Mouse (Mus musculus): Measurements from ENCODE around the gene Ccdc40.

The Ccdc40 gene

DNA sequence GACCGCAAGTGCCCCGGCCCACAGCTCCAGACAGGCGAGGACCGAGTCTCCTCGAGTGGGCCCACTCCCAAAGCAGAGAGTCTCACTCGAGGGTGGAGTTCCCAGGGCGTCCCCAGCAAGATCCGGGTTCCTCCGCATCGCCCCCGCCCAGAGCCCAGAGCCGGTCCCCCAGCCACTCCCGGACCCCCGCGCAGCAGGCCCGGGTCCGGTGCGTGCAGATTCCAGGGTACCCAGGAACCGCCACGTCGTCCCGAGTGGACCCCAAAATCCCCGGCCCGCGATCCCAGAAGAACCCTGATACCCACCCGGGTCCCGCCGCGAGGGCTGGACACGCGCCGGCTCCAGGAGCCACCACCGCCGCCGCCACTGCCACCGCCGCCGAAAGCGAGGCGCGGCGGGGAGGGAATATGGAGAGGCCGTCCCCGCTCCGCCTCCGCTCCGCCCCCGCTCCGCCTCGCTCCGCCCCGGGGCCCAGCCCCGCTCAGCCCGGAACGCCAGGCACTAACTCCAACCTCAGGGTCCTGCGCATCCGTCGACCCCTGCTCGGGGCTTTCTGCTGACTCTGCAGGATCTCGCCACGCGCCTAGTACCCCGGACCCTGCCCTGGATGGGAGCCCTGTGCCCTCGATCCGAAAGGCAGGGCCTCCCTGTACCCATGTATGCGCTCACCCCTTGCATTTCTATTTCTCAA is at the start of gene Ccdc40, which contains the start of gene Tbc1d16:
TSS of gene Ccdc40 (plus strand) at position 482 of the 691 bp plus-strand sequence.
TSS of gene Tbc1d16 (minus strand) at position 409 of the 691 bp plus-strand sequence.
- peak; percentile 82 for DNase-seq (ENCODE audit: low read depth, low spot score)

DNA sequence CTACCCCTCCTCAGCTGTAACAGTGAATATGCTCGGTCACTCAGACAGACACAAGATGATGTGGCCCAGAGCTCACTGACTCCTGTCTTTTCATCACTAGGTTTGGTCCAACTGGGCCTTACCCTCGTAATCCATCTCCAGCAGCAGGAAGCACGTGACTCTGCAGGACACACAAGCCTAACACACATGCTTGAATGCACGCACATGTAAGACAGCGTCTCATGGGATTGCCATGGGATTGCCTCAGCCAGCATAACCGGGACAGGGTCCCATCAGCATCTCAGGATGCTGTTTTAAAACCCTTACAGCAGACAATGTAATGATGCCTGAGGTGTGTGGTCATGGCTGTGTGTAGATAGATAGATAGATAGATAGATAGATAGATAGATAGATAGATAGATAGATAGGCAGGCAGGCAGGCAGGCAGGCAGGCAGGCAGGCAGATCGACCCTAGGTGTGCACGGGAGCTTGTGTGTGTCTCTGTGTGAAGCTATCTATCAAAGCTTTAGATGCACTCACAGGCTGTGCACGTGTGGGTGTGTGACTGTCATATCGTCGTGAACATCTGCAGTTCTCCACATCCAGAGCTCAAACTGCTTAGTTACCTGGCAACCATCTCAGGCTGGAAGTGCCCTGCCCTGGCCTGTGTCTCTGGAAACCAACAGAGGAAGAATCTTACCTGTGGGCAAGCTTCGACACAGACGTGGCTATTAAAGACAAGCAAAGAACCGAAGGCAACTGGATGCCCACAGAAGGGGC is 47.4 kb upstream of the Ccdc40 start:
- peak; percentile 56 for DNase-seq (ENCODE audit: low read depth, low spot score)

DNA sequence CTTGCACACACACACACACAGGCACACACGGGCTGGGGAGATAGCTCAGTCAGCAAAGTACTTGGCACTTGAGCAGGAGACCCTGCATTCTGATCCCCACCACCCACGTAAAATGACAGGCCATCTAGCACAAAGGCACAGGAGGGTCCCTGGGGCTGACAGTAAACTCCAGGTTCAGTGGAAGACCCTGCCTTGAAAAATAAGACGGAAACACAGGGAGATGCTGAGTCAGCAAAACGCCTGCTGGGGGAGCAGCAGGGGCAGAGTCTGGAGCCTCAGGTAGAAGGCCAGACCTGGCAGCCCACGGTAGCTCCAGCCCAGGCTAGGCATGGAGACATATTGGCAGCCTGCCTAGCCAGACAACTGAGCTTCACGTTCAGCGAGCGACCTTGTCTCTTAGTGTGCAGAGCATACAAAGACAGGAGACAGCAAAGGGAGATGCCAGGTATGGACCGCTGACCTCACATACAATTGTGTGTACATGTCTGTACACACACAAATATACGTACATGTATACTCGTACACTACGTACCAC is 46.4 kb upstream of the Ccdc40 start:
- DNase-seq (ENCODE audit: low read depth, low spot score) = no peak

DNA sequence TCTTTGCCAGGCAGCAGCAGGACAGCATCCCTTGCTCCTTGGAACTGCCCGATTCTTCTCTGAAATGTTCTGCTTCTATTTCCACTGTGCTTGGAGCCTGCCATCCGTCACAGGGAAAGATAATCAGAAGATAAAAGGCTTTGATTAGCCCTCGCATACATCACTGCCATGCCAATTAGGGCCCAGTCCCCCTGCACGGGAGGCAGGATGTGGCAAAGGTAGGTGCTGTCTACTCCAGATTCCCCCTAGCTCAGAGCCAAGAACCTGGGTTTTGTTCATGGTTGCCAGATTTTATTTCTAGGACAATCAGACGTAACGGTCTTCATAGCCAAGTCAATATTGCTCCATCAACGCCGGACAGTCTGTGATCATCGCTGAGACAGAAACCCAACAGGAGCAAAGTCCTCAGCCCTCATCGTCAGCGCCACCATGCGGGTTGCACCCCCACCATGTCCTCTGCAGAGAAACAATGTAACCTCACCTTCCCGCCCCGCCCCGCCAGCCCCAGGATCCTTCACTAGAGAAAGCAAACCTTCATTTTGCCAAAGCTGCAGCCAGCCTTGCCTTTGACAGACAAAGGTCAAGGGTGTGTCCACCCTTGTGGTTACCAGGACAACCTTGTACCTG is 44.6 kb upstream of the Ccdc40 start:
- peak; percentile 41 for DNase-seq (ENCODE audit: low read depth, low spot score)

DNA sequence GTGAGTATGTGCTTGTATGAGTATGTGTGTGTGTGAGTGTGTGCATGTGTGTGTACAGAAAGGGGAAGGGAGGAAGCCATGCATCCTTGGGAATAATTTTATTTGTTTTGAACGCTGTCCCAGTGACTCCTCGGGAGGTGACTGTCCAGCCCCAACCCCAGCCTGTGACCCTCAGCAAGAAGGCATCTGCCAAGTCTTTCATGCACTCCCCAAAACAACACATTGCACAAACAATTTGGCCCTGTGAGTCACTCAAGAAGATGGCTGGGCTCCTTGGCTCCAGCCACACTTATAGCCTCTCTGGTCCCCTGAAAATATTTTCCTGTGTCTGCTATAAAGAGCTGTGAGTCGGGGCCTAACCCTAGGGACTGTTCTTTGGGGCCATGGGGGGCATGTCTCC is 42.0 kb upstream of the Ccdc40 start:
- no peak for DNase-seq (ENCODE audit: low read depth, low spot score)

DNA sequence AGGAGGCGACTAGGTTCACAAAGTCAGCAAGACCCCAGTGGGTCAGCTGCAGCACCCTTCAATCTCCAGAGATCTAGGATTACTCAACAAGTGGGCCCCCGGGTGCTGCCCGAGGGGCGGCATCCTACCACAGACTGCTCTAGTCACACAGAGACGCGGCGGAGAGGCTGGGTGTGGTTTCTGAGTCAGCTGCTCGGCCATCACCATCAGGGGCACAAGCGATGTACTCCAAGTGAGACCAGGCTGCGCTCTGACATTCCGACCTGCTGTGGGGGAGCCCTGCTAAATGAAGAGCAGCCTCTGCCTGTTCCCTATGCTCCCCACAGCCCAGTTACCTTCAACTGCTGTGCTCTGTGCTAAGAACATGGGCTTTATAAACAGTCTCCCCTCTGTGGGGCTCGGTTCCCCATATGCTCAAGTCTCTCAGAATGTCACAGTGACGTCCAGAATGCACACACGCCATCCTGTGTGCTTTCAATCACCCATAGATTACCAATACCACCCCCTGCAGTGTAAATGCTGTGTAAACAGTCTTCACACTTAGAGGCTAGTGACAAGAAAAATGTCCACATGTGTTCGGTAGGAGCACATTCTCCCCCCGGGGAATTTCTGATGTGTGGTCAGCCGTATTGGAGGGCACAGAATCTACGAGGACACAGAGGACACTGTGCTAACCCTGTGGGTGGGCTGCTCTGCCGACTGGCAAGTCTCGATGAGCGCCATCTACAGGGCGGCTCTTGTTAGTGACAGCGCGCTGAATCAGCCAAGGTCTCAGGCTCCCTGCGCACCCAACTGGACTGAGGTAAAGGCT is 41.2 kb upstream of the Ccdc40 start:
- peak; percentile 73 for DNase-seq (ENCODE audit: low read depth, low spot score)

DNA sequence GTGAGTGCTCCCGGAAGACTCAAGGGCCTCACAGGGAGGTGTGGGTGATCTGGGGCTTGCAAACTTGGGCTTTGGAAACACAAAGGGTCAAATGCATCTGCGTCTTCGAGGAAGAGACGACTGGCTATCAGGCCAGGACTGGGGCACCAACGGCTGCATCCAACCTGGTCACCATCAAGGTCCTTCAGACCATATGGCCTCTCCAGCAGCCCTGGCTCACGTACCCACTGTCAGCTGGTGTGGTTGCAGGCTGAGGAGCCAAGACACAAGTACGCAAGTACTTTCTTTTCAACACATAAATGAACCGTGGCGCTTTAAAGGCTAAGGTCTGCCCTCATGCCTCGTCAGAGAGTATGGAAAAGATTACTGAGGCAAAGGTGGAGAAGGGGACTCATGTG is 40.6 kb upstream of the Ccdc40 start:
- no peak for DNase-seq (ENCODE audit: low read depth, low spot score)

DNA sequence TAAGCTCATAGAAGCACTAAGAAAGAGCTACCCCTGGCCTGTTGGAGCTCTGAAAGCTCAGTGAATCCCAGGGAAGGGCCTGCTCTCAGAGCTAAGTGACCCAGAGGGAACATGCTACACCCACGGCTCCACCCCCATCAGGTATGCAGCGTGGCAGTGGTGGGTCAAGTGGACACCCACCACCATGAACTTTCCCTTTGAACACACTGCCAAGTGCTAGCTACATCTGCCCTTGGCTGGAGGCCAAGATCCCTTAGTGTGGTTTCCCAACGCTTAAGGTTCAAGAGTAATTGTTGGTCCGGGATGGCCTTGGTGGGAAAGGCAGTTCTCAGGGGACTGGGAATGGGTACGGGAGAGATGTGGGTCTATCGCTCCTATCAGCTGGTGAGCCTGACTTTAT is 40.0 kb upstream of the Ccdc40 start:
- DNase-seq (ENCODE audit: low read depth, low spot score) = no peak

DNA sequence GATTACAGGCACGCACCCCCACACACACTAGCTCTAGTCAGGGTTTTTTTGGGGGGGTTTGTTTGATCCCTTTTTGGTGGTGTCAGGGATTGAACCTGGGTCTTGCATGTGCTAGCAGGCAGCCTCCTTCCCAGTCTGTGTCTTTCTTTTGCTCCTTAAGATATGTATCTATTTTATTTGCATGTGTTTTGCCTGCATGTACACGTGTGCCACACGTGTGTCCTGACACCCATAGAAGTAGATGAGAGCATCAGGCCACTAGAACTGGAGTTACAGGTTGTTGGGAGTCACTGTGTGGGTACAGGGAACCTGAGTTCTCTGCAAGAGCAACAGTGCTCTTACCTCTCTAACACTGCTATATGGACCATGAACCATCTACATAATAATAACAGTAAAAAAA is 39.1 kb upstream of the Ccdc40 start:
- DNase-seq (ENCODE audit: low read depth, low spot score) = no peak

DNA sequence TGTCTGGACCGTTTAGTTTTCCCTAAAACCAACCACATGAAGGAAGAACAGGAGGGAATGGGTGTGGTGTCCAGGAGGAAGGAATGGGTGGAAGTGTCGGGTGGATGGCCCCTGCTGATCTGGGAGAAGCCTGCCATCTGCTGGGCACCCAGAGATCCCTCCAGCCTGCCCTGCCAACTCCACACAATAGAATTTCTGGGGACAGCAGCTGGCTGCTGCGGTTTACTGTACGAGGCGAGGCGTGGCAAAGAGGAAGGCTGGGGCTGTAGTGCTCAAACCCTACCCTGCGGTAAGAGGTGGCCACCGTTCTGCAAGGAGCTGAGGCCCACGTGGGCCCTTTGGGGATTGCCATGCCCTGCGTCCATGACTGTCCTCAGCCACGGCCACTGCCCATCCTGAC is 37.9 kb upstream of the Ccdc40 start:
- peak; percentile 74 for DNase-seq (ENCODE audit: low read depth, low spot score)

DNA sequence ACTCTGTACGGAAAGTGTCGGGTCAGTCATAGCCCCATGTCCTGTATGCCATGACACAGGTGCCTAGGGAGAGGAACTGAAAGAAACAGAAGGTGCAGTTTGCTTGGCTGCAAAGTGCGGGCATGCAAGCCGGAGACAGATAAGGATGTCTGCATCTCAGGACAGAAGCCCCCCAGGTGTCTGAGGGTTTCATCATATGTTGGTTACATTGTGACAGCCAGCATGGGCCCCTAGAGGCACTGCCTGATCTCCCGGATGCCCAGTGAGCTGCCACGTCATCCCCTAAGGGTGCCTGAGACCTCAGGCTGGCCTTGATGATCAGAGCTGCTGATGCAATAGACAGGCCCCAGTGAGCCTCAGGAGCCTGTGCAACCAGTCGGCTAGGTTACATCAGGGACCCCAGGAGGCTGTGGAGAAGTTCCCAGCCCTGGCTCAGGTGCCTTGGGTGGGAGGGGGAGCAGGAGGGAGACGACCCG is 36.7 kb upstream of the Ccdc40 start:
- DNase-seq (ENCODE audit: low read depth, low spot score) = no peak

DNA sequence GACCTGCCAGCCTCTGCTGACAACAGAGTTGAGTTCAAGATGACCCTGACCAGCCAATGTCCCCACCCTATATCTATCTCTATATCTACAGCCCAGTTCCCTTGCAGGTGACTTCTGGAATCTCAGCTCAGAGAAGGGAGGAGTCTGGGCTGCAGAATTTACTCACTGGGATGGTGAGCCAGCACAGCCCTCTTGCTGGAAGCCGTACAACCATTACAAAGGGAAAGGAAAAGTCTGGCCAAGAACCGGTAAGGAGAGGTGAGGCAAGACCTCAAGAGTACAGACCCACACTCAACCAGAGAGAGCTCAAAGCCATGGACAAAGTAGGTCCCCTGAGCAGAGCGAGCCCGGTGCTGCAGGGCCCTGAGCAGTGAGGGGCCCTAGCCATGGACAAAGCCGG is 36.2 kb upstream of the Ccdc40 start:
- DNase-seq (ENCODE audit: low read depth, low spot score) = no peak

DNA sequence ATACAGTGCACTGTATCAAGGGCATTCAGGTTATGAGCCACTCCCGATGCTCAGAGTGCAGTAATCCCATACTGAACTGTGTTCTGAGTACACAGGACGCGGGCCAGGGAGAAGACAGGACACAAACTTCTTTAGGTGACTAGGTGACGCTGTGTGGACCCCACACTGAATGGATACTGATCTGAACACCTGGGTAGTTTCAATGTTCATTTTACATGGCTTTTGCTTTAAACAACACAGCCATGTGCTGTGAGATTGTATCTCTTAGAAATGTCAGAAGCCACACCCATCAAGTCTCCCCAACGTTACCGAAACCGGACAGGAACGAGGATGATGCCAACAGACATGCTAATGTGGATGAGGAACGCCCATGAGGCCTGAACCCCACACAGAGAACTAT is 35.8 kb upstream of the Ccdc40 start:
- DNase-seq (ENCODE audit: low read depth, low spot score) = no peak

DNA sequence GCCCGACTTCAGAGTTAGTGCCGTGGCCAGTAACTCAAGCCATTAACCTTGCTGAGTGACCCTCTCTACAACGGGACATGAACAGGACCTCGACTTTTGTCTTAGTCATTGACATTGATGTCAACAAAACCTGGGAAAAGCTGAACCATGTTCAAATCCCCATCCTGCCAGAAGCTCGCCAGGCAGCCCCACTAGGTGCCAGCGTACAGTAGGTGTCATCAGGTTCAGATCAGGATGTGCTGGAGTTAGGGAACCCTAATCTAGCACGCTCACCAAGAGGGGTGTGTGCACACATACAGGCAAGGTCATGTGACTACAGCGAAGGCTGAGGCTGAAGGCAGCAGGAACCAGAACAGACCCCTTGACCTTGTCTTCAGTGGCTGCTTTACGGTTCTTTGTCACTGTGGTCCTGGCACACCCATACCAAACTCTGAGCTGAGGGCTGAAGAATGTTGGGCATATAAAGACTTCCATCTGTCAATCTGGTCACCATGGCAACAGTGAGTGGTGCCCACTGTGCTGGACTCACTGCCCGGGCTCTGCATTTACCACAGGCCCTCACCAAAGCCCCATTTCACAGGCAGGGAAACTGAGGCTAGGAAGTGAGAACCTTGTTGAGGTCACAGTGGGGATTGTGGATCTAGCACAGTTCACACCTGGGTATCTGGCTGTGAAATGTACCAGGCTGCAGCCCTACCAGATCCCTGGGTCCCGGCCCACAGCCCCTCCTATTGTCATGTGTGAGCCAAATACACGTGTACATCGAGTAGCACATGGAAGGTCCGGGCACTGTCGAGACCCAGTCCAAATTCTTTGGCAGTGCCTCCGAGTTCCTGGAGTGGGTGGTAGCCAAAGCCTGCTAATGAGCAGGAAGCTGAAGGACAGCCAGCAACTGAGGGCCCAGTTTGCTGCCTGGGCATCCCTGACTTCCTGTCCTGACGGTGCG is 30.5 kb upstream of the Ccdc40 start:
- no peak for DNase-seq (ENCODE audit: low read depth, low spot score)

DNA sequence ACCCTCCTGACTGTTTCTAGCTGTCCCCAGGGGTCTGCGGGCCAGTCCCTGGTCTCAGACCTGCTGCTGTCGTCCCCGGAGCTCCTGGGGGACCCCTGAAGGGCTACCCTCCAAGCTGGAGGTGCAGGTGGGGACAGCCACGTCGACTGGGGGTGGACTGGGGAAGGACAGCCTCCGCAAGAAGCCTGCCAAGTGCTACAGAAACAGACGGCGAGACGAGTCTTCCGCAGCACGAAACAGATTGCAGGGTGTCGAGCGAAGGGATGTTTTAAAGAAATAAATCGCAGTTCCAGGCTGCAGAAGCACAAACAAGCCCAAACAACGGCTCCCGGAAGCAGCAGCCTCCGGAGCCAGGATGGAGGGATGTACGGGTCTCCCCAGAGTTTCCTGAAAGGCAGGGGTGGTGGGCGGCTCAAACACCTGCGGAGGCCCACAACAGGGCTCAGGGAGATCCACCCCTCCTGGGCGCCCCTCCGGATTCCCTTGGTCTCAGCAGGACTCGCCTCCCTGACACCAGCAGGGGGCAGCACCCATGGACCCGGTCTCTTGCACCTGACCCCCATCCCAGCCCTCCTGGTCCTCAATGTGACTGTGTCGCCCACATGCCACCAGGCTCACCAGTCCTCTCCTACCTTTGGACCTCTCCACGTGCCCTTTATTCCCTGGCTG is 29.7 kb upstream of the Ccdc40 start:
- DNase-seq (ENCODE audit: low read depth, low spot score) = peak; percentile 37

DNA sequence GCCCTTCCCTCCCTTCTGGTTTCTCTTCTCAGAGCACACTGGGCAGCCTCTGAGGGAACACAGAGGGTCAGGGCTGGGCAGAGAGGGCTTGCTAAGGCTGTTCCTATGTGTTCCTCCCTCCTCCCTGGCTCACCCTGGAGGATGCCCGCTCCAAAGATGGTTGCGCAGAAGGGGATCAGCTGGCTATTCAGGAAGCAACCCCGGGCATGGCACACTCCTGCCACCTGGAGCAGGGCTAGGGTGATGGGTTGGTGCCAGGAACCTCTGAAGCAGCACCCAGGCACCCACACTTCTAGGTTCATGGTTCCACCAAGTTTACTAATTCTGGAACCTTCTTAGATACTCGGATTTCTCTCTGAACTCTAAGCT is 29.2 kb upstream of the Ccdc40 start:
- DNase-seq (ENCODE audit: low read depth, low spot score) = no peak

DNA sequence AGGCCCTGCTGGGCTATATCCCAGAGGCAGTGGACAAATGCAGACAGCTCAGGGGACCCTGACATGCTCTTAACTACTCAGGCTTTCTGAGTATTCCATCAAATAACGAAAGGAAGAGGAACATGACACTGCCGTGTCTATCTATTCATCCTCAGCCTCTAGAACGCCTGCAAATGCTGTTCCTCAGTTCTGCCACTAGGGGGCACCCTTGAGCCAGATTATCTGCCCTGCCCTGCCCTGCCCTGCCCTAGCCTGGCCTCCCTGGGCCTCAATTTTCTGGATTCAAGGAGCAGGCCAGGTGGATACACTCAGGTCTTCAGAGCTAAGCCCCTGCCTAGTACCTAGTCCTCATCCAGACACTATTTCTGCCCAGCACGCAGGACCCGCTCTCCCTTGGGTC is 24.9 kb upstream of the Ccdc40 start:
- no peak for DNase-seq (ENCODE audit: low read depth, low spot score)

DNA sequence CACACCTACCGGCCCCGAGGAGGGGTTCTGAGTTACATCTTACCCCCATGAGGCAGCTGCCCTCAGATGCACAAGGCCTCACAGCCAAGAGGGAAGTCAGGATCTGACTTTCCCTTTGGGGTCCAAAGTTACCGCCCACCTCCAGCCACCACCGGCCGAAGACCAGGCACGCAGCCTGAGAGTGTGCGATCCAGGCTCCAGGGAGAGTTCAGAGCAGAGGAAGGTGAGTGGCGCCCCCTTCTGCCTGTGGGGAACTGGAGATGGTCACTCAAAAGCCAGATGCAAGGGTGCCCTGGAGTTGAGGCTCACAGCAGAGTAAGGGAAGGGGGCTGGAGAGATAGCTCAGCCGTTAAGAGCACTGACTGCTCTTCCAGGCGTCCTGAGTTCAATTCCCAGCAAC is 22.6 kb upstream of the Ccdc40 start:
- no peak for DNase-seq (ENCODE audit: low read depth, low spot score)

DNA sequence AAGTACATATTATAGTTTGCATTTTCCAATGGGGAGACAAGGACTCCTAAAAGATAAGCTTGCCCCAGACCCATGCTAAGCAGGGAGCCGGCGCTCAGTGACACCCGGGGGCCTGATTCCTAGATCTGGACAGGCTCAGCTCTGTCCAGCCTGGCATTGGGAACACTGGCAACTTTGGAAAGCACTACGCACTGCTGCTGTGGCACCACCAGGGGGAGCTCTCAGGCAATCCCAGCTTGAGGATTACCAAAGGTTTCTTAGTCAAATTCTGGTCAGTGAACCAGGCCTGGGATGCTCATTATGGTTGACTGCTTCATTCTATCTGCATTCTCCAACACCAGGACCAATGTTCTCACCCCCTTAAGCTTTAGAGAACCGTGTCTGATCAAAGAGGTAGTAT is 21.8 kb upstream of the Ccdc40 start:
- peak; percentile 44 for DNase-seq (ENCODE audit: low read depth, low spot score)

DNA sequence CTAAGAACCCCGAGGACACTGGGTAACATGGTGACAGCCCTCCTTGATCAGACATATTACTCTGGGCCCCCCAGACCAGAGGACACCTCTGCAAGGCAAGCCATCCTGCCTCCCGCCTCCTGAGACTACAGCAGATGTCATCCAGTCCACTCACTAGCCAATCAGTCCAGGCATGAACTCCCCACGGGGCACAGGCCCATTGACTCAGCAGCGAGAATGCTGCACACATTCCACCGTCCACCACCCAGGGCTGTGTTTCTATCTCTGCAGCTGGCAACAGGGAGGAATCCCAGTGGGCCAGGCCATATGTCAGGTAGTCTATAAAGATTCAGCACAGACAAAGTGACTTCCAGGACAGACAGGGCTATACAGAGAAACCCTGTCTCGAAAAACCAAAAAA is 20.4 kb upstream of the Ccdc40 start:
- DNase-seq (ENCODE audit: low read depth, low spot score) = no peak

Data from CD4-positive helper T cell, adult 2 months (primary cell).